Comparison of ENCODE assay signal across 8 mouse cellular contexts in genomic region chr11:90687040-90687439, GRCm38 (mm10). TPM values are rescaled to one million over a fixed set of nuclear protein-coding genes. Genes with fewer than 3 reads are reported as not detected.
DNase-seq lines count a peak whose midpoint lies in the region; ATAC-seq and TF ChIP-seq lines count a peak whose summit lies in the region.

No protein-coding gene starts in this region.

- H3K36me3 ChIP-seq in neural tube, embryonic 11.5 days (ENCODE audit: control insufficient read depth, insufficient read depth, low read length) = no peaks in the 10 kb centered on the region
- peaks cover 2% of the 10 kb centered on the region; the same call in 1 of the 2 replicates for H3K36me3 ChIP-seq in forebrain, embryonic 12.5 days (replicated peaks)
- H3K36me3 ChIP-seq in limb, embryonic 14.5 days (ENCODE audit: control insufficient read depth, insufficient read depth, low read length) = peaks cover 3% of the 10 kb centered on the region; the same call in 1 of the 2 replicates
- no peaks in the 10 kb centered on the region for H3K36me3 ChIP-seq in stomach, embryonic 14.5 days (ENCODE audit: control insufficient read depth, insufficient read depth, low read length)

- peaks cover 4% of the 10 kb centered on the region; the same call in 1 of the 2 replicates for H3K9me3 ChIP-seq in neural tube, embryonic 11.5 days (ENCODE audit: control insufficient read depth, low read length)
- H3K9me3 ChIP-seq in forebrain, embryonic 12.5 days = no peaks in the 10 kb centered on the region
- H3K9me3 ChIP-seq in limb, embryonic 14.5 days (ENCODE audit: control insufficient read depth, low read length) = no peaks in the 10 kb centered on the region
- no peaks in the 10 kb centered on the region for H3K9me3 ChIP-seq in stomach, embryonic 14.5 days (ENCODE audit: control insufficient read depth, low read depth, low read length)

- H3K27me3 ChIP-seq in neural tube, embryonic 11.5 days (ENCODE audit: control insufficient read depth, insufficient read depth, low read length) = no peaks in the 10 kb centered on the region
- peaks cover 11% of the 10 kb centered on the region; the same call in 1 of the 2 replicates for H3K27me3 ChIP-seq in forebrain, embryonic 12.5 days
- H3K27me3 ChIP-seq in limb, embryonic 14.5 days (ENCODE audit: control insufficient read depth, insufficient read depth, low read length) = 0 out of 2 replicates have a peak, but pooled peaks cover 5% of the 10 kb centered on the region
- H3K27me3 ChIP-seq in stomach, embryonic 14.5 days (ENCODE audit: control insufficient read depth, insufficient read depth, low read length) = no peaks in the 10 kb centered on the region

- peak overlapping the region; percentile 78 for H3K4me2 ChIP-seq in neural tube, embryonic 11.5 days (ENCODE audit: low read depth)
- H3K4me2 ChIP-seq in forebrain, embryonic 12.5 days = peak overlapping the region; percentile 85
- peak overlapping the region; percentile 85 for H3K4me2 ChIP-seq in limb, embryonic 14.5 days (replicated peaks; ENCODE audit: low read depth, low read length, severe bottlenecking)
- peak overlapping the region; percentile 89 for H3K4me2 ChIP-seq in stomach, embryonic 14.5 days (replicated peaks; ENCODE audit: low read depth, low read length)

- no peaks in the 10 kb centered on the region; the same call in 1 of the 2 replicates for H3K4me1 ChIP-seq in neural tube, embryonic 11.5 days (ENCODE audit: control insufficient read depth, insufficient read depth, low read length)
- H3K4me1 ChIP-seq in forebrain, embryonic 12.5 days = peaks cover 11% of the 10 kb centered on the region
- no peaks in the 10 kb centered on the region; the same call in 1 of the 2 replicates for H3K4me1 ChIP-seq in limb, embryonic 14.5 days (ENCODE audit: control insufficient read depth, insufficient read depth, low read length)
- H3K4me1 ChIP-seq in stomach, embryonic 14.5 days (ENCODE audit: control insufficient read depth, insufficient read depth, low read length) = peaks cover 7% of the 10 kb centered on the region; the same call in 1 of the 2 replicates

- WGBS in neural tube, embryonic 11.5 days = 1% methylated on average over 17 of the region's 17 CpGs
- WGBS in forebrain, embryonic 12.5 days = 1% methylated on average over 17 of the region's 17 CpGs
- 3% methylated on average over 17 of the region's 17 CpGs for WGBS in limb, embryonic 14.5 days
- 1% methylated on average over 17 of the region's 17 CpGs for WGBS in stomach, embryonic 14.5 days

- DNase-seq in neural tube, embryonic 11.5 days (ENCODE audit: low spot score) = no peak
- no peak for DNase-seq in neural tube, embryonic 10.5 days (ENCODE audit: extremely low spot score, low spot score)
- no peak for DNase-seq in limb, embryonic 14.5 days (ENCODE audit: low spot score)
- DNase-seq in thymus, postnatal 10 days (ENCODE audit: low spot score in 2 of 2) = no peak
- no peak for DNase-seq in retina, postnatal 1 day
- no peak for DNase-seq in urinary bladder, postnatal 4 days (ENCODE audit: low spot score in 2 of 2)

- no peak overlapping the region for H3K27ac ChIP-seq in neural tube, embryonic 11.5 days (ENCODE audit: low read depth, low read length)
- no peak overlapping the region for H3K27ac ChIP-seq in forebrain, embryonic 12.5 days
- no peak overlapping the region for H3K27ac ChIP-seq in limb, embryonic 14.5 days (replicated peaks; ENCODE audit: low read depth, low read length)
- H3K27ac ChIP-seq in stomach, embryonic 14.5 days (ENCODE audit: low read length) = no peak overlapping the region

- TF ChIP-seq POLR2A in limb, embryonic 14.5 days (IDR thresholded peaks at IDR 0.05; ENCODE audit: borderline replicate concordance, extremely low read depth, insufficient read depth, insufficient read length) = no peak

- ATAC-seq in neural tube, embryonic 11.5 days (ENCODE audit: insufficient read depth, low FRiP score, low TSS enrichment) = peak; percentile 11
- peak; percentile 49; the same call in 1 of the 2 replicates for ATAC-seq in forebrain, embryonic 12.5 days (ENCODE audit: low FRiP score)
- no peak for ATAC-seq in limb, embryonic 14.5 days (ENCODE audit: low FRiP score, low read depth)
- no peak for ATAC-seq in stomach, embryonic 14.5 days (ENCODE audit: insufficient number of reproducible peaks, insufficient read depth, low FRiP score, low read depth)

- H3K9ac ChIP-seq in neural tube, embryonic 11.5 days (ENCODE audit: low read length) = peak overlapping the region; percentile 48
- H3K9ac ChIP-seq in forebrain, embryonic 12.5 days = peak overlapping the region; percentile 55
- peak overlapping the region; percentile 60 for H3K9ac ChIP-seq in limb, embryonic 14.5 days (ENCODE audit: low read depth, low read length, severe bottlenecking)
- H3K9ac ChIP-seq in stomach, embryonic 14.5 days (replicated peaks; ENCODE audit: low read depth, low read length) = peak overlapping the region; percentile 38

- H3K4me3 ChIP-seq in neural tube, embryonic 11.5 days (ENCODE audit: low read depth, low read length) = peak overlapping the region; percentile 56
- peak overlapping the region; percentile 62 for H3K4me3 ChIP-seq in forebrain, embryonic 12.5 days (replicated peaks)
- peak overlapping the region; percentile 58 for H3K4me3 ChIP-seq in limb, embryonic 14.5 days (replicated peaks; ENCODE audit: low read length)
- H3K4me3 ChIP-seq in stomach, embryonic 14.5 days (ENCODE audit: low read depth, low read length) = peak overlapping the region; percentile 45

RNA-seq across cellular contexts. Expression of gene Tom1l1, which starts 1.1 kb away (rescaled TPM):
- 20.1 and 21.6 TPM in 2 replicates for polyA plus RNA-seq in neural tube, embryonic 11.5 days (2014; fragmentation: Nextera tagmentation; extraction: Ambion mirVana)
- polyA plus RNA-seq in forebrain, embryonic 12.5 days (2016; fragmentation: Nextera tagmentation; extraction: Ambion mirVana) = 15.9 and 18.1 TPM in 2 replicates
- 12.7 and 18.4 TPM in 2 replicates for polyA plus RNA-seq in limb, embryonic 14.5 days (2012; rRNA removed)
- polyA plus RNA-seq in limb, embryonic 14.5 days (2014; fragmentation: Nextera tagmentation; extraction: Ambion mirVana) = 32.9 and 36.8 TPM in 2 replicates
- polyA plus RNA-seq in stomach, embryonic 14.5 days (2014; fragmentation: Nextera tagmentation; extraction: Ambion mirVana) = 37.3 and 41.2 TPM in 2 replicates

RNA-seq across cellular contexts. Expression of gene Cox11, which starts 49.1 kb away (rescaled TPM):
- polyA plus RNA-seq in neural tube, embryonic 11.5 days (2014; fragmentation: Nextera tagmentation; extraction: Ambion mirVana) = 23.6 and 27.7 TPM in 2 replicates
- polyA plus RNA-seq in forebrain, embryonic 12.5 days (2016; fragmentation: Nextera tagmentation; extraction: Ambion mirVana) = 37.4 and 42.4 TPM in 2 replicates
- polyA plus RNA-seq in limb, embryonic 14.5 days (2012; rRNA removed) = 33.7 and 34.9 TPM in 2 replicates
- polyA plus RNA-seq in limb, embryonic 14.5 days (2014; fragmentation: Nextera tagmentation; extraction: Ambion mirVana) = 26.6 and 28.1 TPM in 2 replicates
- 27.7 and 30.9 TPM in 2 replicates for polyA plus RNA-seq in stomach, embryonic 14.5 days (2014; fragmentation: Nextera tagmentation; extraction: Ambion mirVana)

RNA-seq across cellular contexts. Expression of gene Stxbp4, which starts 49.2 kb away (rescaled TPM):
- polyA plus RNA-seq in neural tube, embryonic 11.5 days (2014; fragmentation: Nextera tagmentation; extraction: Ambion mirVana) = 36.1 and 38.2 TPM in 2 replicates
- polyA plus RNA-seq in forebrain, embryonic 12.5 days (2016; fragmentation: Nextera tagmentation; extraction: Ambion mirVana) = 39.4 and 41.0 TPM in 2 replicates
- polyA plus RNA-seq in limb, embryonic 14.5 days (2012; rRNA removed) = 11.1 and 12.1 TPM in 2 replicates
- 21.8 and 26.9 TPM in 2 replicates for polyA plus RNA-seq in limb, embryonic 14.5 days (2014; fragmentation: Nextera tagmentation; extraction: Ambion mirVana)
- 25.9 and 27.2 TPM in 2 replicates for polyA plus RNA-seq in stomach, embryonic 14.5 days (2014; fragmentation: Nextera tagmentation; extraction: Ambion mirVana)

Comparison
In these comparisons a context has a peak if more than half of its experiments do, and no peak if none do; other contexts are left out.
1. ATAC-seq: peak in neural tube, embryonic 11.5 days (single experiment) and forebrain, embryonic 12.5 days (single experiment); none in limb, embryonic 14.5 days (single experiment) and stomach, embryonic 14.5 days (single experiment).
2. Peak in every context shown above with its lines, with median percentiles within 50 percentile points of each other: H3K4me2 ChIP-seq, H3K4me3 ChIP-seq and H3K9ac ChIP-seq.